Mouse (Mus musculus) embryonic fibroblast, embryonic 13.5 days (primary cell): ENCODE data around the gene Mcur1.

Experiments
- CTCF ChIP-seq: IDR thresholded peaks from 2 replicates; pipeline ENCODE4 v1.5.1; 2011; ENCODE audit warnings: mild to moderate bottlenecking, control low read depth, low read length, moderate library complexity, borderline replicate concordance; ENCODE audit not compliant: insufficient read depth
- POLR2A ChIP-seq: IDR thresholded peaks from 2 replicates; pipeline ENCODE4 v1.6.1; 2011; ENCODE audit warnings: low read depth, mild to moderate bottlenecking, control low read depth, low read length, moderate library complexity

DNA sequence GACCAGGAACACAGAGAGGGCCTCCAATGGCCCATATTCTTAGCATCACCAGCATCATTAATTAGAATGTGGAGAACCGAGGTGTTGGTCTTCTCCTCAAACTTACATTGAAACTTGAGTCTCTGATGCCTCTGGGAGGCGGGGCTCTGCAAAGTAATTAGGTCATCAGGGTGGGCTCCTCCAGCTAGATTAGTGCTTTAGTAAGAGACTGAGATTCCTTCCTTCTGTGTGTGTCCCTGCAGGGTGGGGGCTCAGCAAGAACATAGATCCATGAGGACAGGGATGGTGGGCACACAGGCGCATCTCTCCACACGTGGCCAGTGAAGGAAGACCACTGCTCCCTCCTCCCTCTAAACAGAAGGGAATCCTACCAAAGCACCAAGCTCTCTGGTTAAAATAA lies 26.0 kb downstream of the Mcur1 start:
- TF ChIP-seq CTCF (no peak), POLR2A (no peak)
